Mouse (Mus musculus) CH12.LX (cell line): ENCODE measurements around the gene Tm4sf19. TPM values are rescaled to one million over a fixed set of nuclear protein-coding genes. Genes with fewer than 3 reads are reported as not detected.

ENCODE experiments used
- DNase-seq: peaks from one replicate; pipeline ENCODE4 v3.0.0-alpha.2; 2013; ENCODE audit errors: extremely low read depth
- H3K27ac ChIP-seq: 2 replicates; pipeline ENCODE4 v1.5.1; 2012; ENCODE audit warnings: low read depth, mild to moderate bottlenecking, control low read depth, moderate library complexity; ENCODE audit not compliant: insufficient read depth
- H3K27me3 ChIP-seq: replicated peaks from 2 replicates; pipeline ENCODE3; 2012; ENCODE audit warnings: inconsistent platforms
- H3K36me3 ChIP-seq, 2 experiments: replicated peaks in 1 of 2; 2 replicates each; pipeline versions ENCODE3 to v1.6.1; 2012; ENCODE audit warnings: inconsistent platforms in 1 of 2, low read length in 1 of 2, mild to moderate bottlenecking in 1 of 2, mixed read lengths in 1 of 2, moderate library complexity in 1 of 2; ENCODE audit not compliant: control insufficient read depth in 1 of 2, insufficient read depth in 1 of 2
- H3K4me1 ChIP-seq, 2 experiments: 2 replicates each; pipeline ENCODE4 v1.6.1; 2012; ENCODE audit warnings: inconsistent platforms in 1 of 2, moderate library complexity in 1 of 2; ENCODE audit not compliant: insufficient read depth in 2 of 2, control insufficient read depth in 1 of 2
- H3K4me2 ChIP-seq: 2 replicates; pipeline ENCODE4 v1.6.1; 2012; ENCODE audit warnings: low read depth, mild to moderate bottlenecking, control low read depth; ENCODE audit not compliant: poor library complexity, insufficient read depth, severe bottlenecking
- H3K4me3 ChIP-seq, 3 experiments: fragments of 150-350 bp in 1 of 3; sonication (generic) in 1 of 3; replicated peaks in 1 of 3; 2 replicates each; pipeline versions ENCODE3 to v1.5.1; 2011 to 2012; ENCODE audit warnings: low read depth in 2 of 3, low read length in 2 of 3, mild to moderate bottlenecking in 2 of 3, moderate library complexity in 2 of 3, control low read depth in 1 of 3, improper control_type of control experiment in 1 of 3, inconsistent platforms in 1 of 3, mixed read lengths in 1 of 3; ENCODE audit not compliant: poor library complexity in 1 of 3
- H3K79me2 ChIP-seq: replicated peaks from 2 replicates; pipeline ENCODE4 v1.6.1; 2012; ENCODE audit warnings: mild to moderate bottlenecking, moderate library complexity; ENCODE audit not compliant: control insufficient read depth, poor library complexity, insufficient read depth, severe bottlenecking; ENCODE audit errors: extremely low read depth
- H3K9ac ChIP-seq: 2 replicates; pipeline ENCODE4 v1.6.1; 2012; ENCODE audit warnings: low read depth, mild to moderate bottlenecking, control low read depth, moderate library complexity; ENCODE audit not compliant: insufficient read depth
- H3K9me3 ChIP-seq: replicated peaks from 2 replicates; pipeline ENCODE3; 2012; ENCODE audit warnings: low read length, inconsistent platforms, mixed read lengths
- CTCF ChIP-seq, 2 experiments: IDR thresholded peaks in 1 of 2; conservative IDR thresholded peaks in 1 of 2; 2 replicates each; pipeline ENCODE4 v1.5.1; 2011 to 2012; ENCODE audit warnings: low read depth in 2 of 2, low read length in 2 of 2, improper control_type of control experiment in 1 of 2, inconsistent platforms in 1 of 2, mild to moderate bottlenecking in 1 of 2, moderate library complexity in 1 of 2
- E2F4 ChIP-seq: IDR thresholded peaks from 2 replicates; pipeline ENCODE4 v1.6.1; 2011; ENCODE audit warnings: low read depth, low read length, improper control_type of control experiment; ENCODE audit not compliant: insufficient replicate concordance
- IRF4 ChIP-seq: IDR thresholded peaks from 2 replicates; pipeline ENCODE4 v1.6.1; 2014; ENCODE audit warnings: low read depth, mild to moderate bottlenecking, inconsistent platforms, low read length, improper control_type of control experiment
- JUND ChIP-seq: conservative IDR thresholded peaks from 2 replicates; pipeline ENCODE4 v1.6.1; 2011; ENCODE audit warnings: low read depth, low read length, improper control_type of control experiment
- KAT2A ChIP-seq: IDR thresholded peaks from 2 replicates; pipeline ENCODE4 v1.6.1; 2012; ENCODE audit warnings: low read length, improper control_type of control experiment, inconsistent platforms; ENCODE audit not compliant: insufficient replicate concordance
- RCOR1 ChIP-seq: conservative IDR thresholded peaks from 2 replicates; pipeline ENCODE4 v1.6.1; 2012; ENCODE audit warnings: low read depth, mild to moderate bottlenecking, inconsistent platforms, low read length, improper control_type of control experiment
- SIN3A ChIP-seq: IDR thresholded peaks from 2 replicates; pipeline ENCODE4 v1.6.1; 2012; ENCODE audit warnings: low read length, improper control_type of control experiment, inconsistent platforms
- TBP ChIP-seq: conservative IDR thresholded peaks from 2 replicates; pipeline ENCODE4 v1.6.1; 2011; ENCODE audit warnings: low read depth, low read length, improper control_type of control experiment
- ZC3H11A ChIP-seq: IDR thresholded peaks from 2 replicates; pipeline ENCODE4 v1.6.1; 2012; ENCODE audit warnings: low read depth, mild to moderate bottlenecking, inconsistent platforms, low read length, improper control_type of control experiment
- dilution Hi-C: fragments of 300-500 bp; cut with MboI; formaldehyde crosslinking; loops from 2 replicates; pipeline ENCODE4 v1.14.3; 2020; ENCODE audit warnings: low sequenced_read_pairs; ENCODE audit not compliant: extremely low pct_unique_long_range_greater_than_20kb, extremely low pct_ligation_motif_present
- in situ Hi-C: fragments of 300-500 bp; cut with MboI; formaldehyde crosslinking; loops from 3 replicates; pipeline ENCODE4 v1.14.3; 2019; ENCODE audit warnings: low sequenced_read_pairs, low pct_ligation_motif_present, low pct_unique_long_range_greater_than_20kb, mixed read lengths
- polyA plus RNA-seq: library from polyadenylated mRNA; unstranded; fragments of >175 nt; gene quantifications from 2 replicates; pipeline ENCODE4 v1.2.1, GENCODE M21; 2012; ENCODE audit warnings: low read depth; ENCODE audit not compliant: insufficient read length
- total RNA-seq, 2 experiments: library from RNA; depleted of rRNA; stranded (reverse); fragments of 300-350 nt in 1 of 2; fragments of >200 nt in 1 of 2; gene quantifications; 2 replicates each; pipeline ENCODE4 v1.2.3; 2012 to 2014

The Tm4sf19 gene
- total and polyA plus RNA-seq, 3 experiments, result 0.25 to 1.3 (median 0.78) TPM

DNA sequence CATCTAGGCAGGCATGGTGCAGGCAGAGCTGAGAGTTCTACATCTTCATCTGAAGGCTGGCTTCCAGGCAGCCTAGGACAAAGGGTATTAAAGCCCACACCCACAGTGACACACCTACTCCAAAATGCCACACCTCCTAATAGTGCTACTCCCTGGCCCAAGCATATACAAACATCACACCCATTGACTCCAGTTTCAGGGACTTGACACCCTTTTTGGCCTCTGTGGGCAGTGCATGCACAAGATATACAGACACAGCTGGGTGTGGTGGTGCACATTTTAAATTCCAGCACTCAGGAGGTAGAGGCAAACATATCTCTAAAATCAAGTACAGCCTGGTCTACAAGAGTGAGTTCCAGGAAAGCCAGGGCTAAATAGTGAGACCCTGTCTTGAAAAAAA, 55.8 kb downstream of the Tm4sf19 start:
- dilution Hi-C loops, result no loop called here
- Histone ChIP-seq H3K4me3 (no peak overlapping the region), H3K9ac (no peak overlapping the region), H3K79me2 (no peaks in the 10 kb centered on the region; the same call in 1 of the 2 replicates), H3K4me2 (no peak overlapping the region), H3K36me3 (peaks cover 12 to 44% of the 10 kb centered on the region in 2 experiments), H3K9me3 (no peaks in the 10 kb centered on the region), H3K27ac (no peak overlapping the region), H3K4me1 (peaks cover 2 to 6% of the 10 kb centered on the region in 2 experiments; a peak in 2 of 4 replicates)
- DNase-seq, result no peak
- in situ Hi-C loops, result loop anchor here (25.0 kb wide), 1 partner anchor 194 kb away; the partner anchor contains the start of gene Smco1
- TF ChIP-seq ZC3H11A, result no peak
- TF ChIP-seq, all 38 proteins: peak for 0
- no peaks in the 10 kb centered on the region for H3K27me3 ChIP-seq

DNA sequence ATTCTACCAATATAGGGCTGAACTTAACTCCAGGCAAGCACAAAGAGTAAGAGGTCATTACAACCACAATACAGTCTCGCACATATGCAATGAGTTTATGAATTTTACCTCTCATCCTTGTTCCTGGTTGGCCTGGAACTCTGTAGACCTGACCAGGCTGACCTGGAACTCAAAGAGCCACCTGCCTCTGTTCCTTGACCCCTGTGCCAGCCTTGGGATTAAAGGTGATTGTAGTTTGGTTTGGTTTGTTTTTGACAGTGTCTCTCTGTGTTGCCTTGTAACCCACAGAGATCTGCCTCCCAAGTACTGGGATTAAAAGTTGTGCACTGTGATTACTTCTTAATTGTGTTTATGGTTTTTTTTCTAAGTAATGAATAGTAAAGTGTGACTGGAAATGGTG, 56.5 kb downstream of the Tm4sf19 start:
- no peak for DNase-seq
- Histone ChIP-seq H3K79me2 (no peaks in the 10 kb centered on the region; the same call in 1 of the 2 replicates), H3K4me2 (no peak overlapping the region), H3K4me3 (no peak overlapping the region), H3K9me3 (no peaks in the 10 kb centered on the region), H3K27me3 (no peaks in the 10 kb centered on the region), H3K36me3 (peaks cover 10 to 43% of the 10 kb centered on the region in 2 experiments), H3K9ac (no peak overlapping the region), H3K27ac (no peak overlapping the region), H3K4me1 (peaks cover 2 to 6% of the 10 kb centered on the region in 2 experiments; a peak in 2 of 4 replicates)
- in situ Hi-C loops, result loop anchor here (25.0 kb wide), 1 partner anchor 194 kb away; the partner anchor contains the start of gene Smco1
- dilution Hi-C loops, result no loop called here
- TF ChIP-seq JUND (no peak), SIN3A (no peak), IRF4 (no peak), E2F4 (no peak), ZC3H11A (no peak), KAT2A (no peak), TBP (no peak), RCOR1 (no peak), CTCF (conservative IDR thresholded peaks at IDR 0.05 in 1 of 2, IDR thresholded peaks at IDR 0.05 in 1 of 2; ENCODE audit: low read depth in 2 of 2, low read length in 2 of 2) (no peak)

Other genes with a start within 250 kb of the Tm4sf19 start
- 49.6 and 54.9 TPM in 2 replicates for gene Nrros, start 234.9 kb upstream of the Tm4sf19 start, total RNA-seq (2012; rRNA removed)
- 55.1 and 64.3 TPM in 2 replicates for gene Nrros, start 234.9 kb upstream of the Tm4sf19 start, total RNA-seq (2014; rRNA removed)
- gene Nrros, start 234.9 kb upstream of the Tm4sf19 start, polyA plus RNA-seq, result 52.2 and 71.0 TPM in 2 replicates
- gene Bex6, start 220.7 kb upstream of the Tm4sf19 start, total RNA-seq (2012; rRNA removed), result not detected in 2 replicates
- gene Bex6, start 220.7 kb upstream of the Tm4sf19 start, total RNA-seq (2014; rRNA removed), result not detected in 2 replicates
- not detected in 2 replicates for gene Bex6, start 220.7 kb upstream of the Tm4sf19 start, polyA plus RNA-seq
- 22.4 and 24.0 TPM in 2 replicates for gene Fbxo45, start 153.3 kb upstream of the Tm4sf19 start, total RNA-seq (2012; rRNA removed)
- gene Fbxo45, start 153.3 kb upstream of the Tm4sf19 start, total RNA-seq (2014; rRNA removed), result 24.4 and 25.4 TPM in 2 replicates
- gene Fbxo45, start 153.3 kb upstream of the Tm4sf19 start, polyA plus RNA-seq, result 20.0 and 21.4 TPM in 2 replicates
- 22.7 and 26.1 TPM in 2 replicates for gene Wdr53, start 153.3 kb upstream of the Tm4sf19 start, total RNA-seq (2012; rRNA removed)
- 56.4 and 57.3 TPM in 2 replicates for gene Wdr53, start 153.3 kb upstream of the Tm4sf19 start, total RNA-seq (2014; rRNA removed)
- gene Wdr53, start 153.3 kb upstream of the Tm4sf19 start, polyA plus RNA-seq, result 28.6 and 38.9 TPM in 2 replicates
- gene Smco1, start 129.0 kb upstream of the Tm4sf19 start, total RNA-seq (2012; rRNA removed), result not detected in 2 replicates
- gene Smco1, start 129.0 kb upstream of the Tm4sf19 start, total RNA-seq (2014; rRNA removed), result not detected in 2 replicates
- gene Smco1, start 129.0 kb upstream of the Tm4sf19 start, polyA plus RNA-seq, result not detected in 2 replicates
- gene Rnf168, start 123.0 kb upstream of the Tm4sf19 start, total RNA-seq (2012; rRNA removed), result 22.2 and 23.9 TPM in 2 replicates
- gene Rnf168, start 123.0 kb upstream of the Tm4sf19 start, total RNA-seq (2014; rRNA removed), result 37.9 and 40.7 TPM in 2 replicates
- 20.5 TPM in 2 replicates for gene Rnf168, start 123.0 kb upstream of the Tm4sf19 start, polyA plus RNA-seq
- 18.5 and 26.8 TPM in 2 replicates for gene Ubxn7, start 68.2 kb upstream of the Tm4sf19 start, total RNA-seq (2012; rRNA removed)
- gene Ubxn7, start 68.2 kb upstream of the Tm4sf19 start, total RNA-seq (2014; rRNA removed), result 28.0 and 32.8 TPM in 2 replicates
- gene Ubxn7, start 68.2 kb upstream of the Tm4sf19 start, polyA plus RNA-seq, result 25.7 and 32.5 TPM in 2 replicates
- gene Tctex1d2, start 19.2 kb downstream of the Tm4sf19 start, total RNA-seq (2012; rRNA removed), result not detected in 2 replicates
- gene Tctex1d2, start 19.2 kb downstream of the Tm4sf19 start, total RNA-seq (2014; rRNA removed), result not detected in 2 replicates
- gene Tctex1d2, start 19.2 kb downstream of the Tm4sf19 start, polyA plus RNA-seq, result not detected in 2 replicates
- gene Pcyt1a, start 30.4 kb downstream of the Tm4sf19 start, total RNA-seq (2012; rRNA removed), result 16.4 and 17.0 TPM in 2 replicates
- 20.3 and 21.1 TPM in 2 replicates for gene Pcyt1a, start 30.4 kb downstream of the Tm4sf19 start, total RNA-seq (2014; rRNA removed)
- 25.7 and 28.1 TPM in 2 replicates for gene Pcyt1a, start 30.4 kb downstream of the Tm4sf19 start, polyA plus RNA-seq
- 0.08 and 0.21 TPM in 2 replicates for gene Slc51a, start 87.4 kb downstream of the Tm4sf19 start, total RNA-seq (2012; rRNA removed)
- not detected in 2 replicates for gene Slc51a, start 87.4 kb downstream of the Tm4sf19 start, total RNA-seq (2014; rRNA removed)
- 0.17 TPM in 1 of 2 replicates, not detected in the other for gene Slc51a, start 87.4 kb downstream of the Tm4sf19 start, polyA plus RNA-seq
- not detected in 2 replicates for gene Zdhhc19, start 95.8 kb downstream of the Tm4sf19 start, total RNA-seq (2012; rRNA removed)
- gene Zdhhc19, start 95.8 kb downstream of the Tm4sf19 start, total RNA-seq (2014; rRNA removed), result not detected in 2 replicates
- not detected in 2 replicates for gene Zdhhc19, start 95.8 kb downstream of the Tm4sf19 start, polyA plus RNA-seq
- 328 and 358 TPM in 2 replicates for gene Tfrc, start 208.4 kb downstream of the Tm4sf19 start, total RNA-seq (2012; rRNA removed)
- gene Tfrc, start 208.4 kb downstream of the Tm4sf19 start, total RNA-seq (2014; rRNA removed), result 840 and 921 TPM in 2 replicates
- 186 and 190 TPM in 2 replicates for gene Tfrc, start 208.4 kb downstream of the Tm4sf19 start, polyA plus RNA-seq
- gene Tnk2, start 243.4 kb downstream of the Tm4sf19 start, total RNA-seq (2012; rRNA removed), result 31.9 and 35.9 TPM in 2 replicates
- gene Tnk2, start 243.4 kb downstream of the Tm4sf19 start, total RNA-seq (2014; rRNA removed), result 14.7 and 18.8 TPM in 2 replicates
- gene Tnk2, start 243.4 kb downstream of the Tm4sf19 start, polyA plus RNA-seq, result 62.2 and 67.7 TPM in 2 replicates